Mouse (Mus musculus) ES-E14 (cell line): ENCODE measurements around the gene Fam92b.

Experiments used
- CHD2 ChIP-seq: IDR thresholded peaks from 2 replicates; pipeline ENCODE4 v1.6.1; 2014; ENCODE audit warnings: mild to moderate bottlenecking, low read depth, low read length, inconsistent platforms
- HCFC1 ChIP-seq: IDR thresholded peaks from 2 replicates; pipeline ENCODE4 v1.6.1; 2012; ENCODE audit warnings: low read length, inconsistent platforms, borderline replicate concordance; ENCODE audit not compliant: insufficient read depth
- MAFK ChIP-seq: IDR thresholded peaks from 2 replicates; pipeline ENCODE4 v1.6.1; 2014; ENCODE audit warnings: mild to moderate bottlenecking, low read depth, low read length, inconsistent platforms; ENCODE audit not compliant: insufficient read depth
- ZC3H11A ChIP-seq: IDR thresholded peaks from 2 replicates; pipeline ENCODE4 v1.6.1; 2012; ENCODE audit warnings: low read depth, mild to moderate bottlenecking, inconsistent platforms, low read length, borderline replicate concordance
- ZNF384 ChIP-seq: IDR thresholded peaks from 2 replicates; pipeline ENCODE4 v1.6.1; 2012; ENCODE audit warnings: low read depth, low read length, inconsistent platforms

DNA sequence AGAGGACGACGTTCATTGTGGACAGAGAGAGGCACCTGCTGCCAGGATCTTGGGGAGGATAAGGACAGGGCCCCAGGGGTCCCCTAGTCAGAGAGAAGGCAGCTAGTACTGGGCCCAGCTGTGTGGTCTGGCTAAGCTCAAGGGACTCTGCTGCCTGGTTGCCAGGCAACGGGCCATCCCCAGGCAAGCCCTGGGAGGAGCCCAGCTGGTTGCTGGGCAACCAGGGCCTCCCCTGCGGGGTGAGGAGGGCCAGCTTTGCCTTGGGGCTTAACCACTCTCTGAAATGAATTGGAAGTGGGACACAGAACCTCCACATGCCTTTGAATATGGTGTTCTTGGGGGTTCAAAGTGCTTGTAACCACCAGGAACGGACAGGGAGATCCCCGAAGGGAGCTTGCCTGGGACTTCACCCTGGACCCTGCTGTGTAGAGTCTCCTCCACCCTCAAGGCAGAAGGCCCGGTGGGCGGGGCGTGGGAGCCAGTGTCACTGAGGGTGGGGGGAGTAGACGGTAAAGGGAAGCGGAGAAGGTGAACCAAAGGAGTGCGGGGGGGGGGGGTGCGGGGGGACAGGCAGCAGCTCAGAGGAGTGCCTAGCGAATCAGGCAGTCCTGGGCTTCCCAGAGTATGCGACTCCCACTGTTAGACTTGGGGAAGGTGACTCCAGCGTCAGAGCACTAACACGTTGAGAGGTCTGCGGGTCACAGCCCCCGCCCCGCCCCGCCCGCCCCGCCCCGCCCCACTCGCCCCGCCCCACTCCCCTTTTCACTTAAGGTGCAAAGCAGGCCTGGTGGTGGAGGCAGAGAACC is at the start of gene Fam92b:
- no peak for TF ChIP-seq ZC3H11A
- no peak for TF ChIP-seq ZNF384
- TF ChIP-seq HCFC1 = no peak
- TF ChIP-seq MAFK = no peak
- TF ChIP-seq CHD2 = no peak
